Mouse (Mus musculus): ENCODE data around the gene Spink8.
"Not testable (repeated sequence)": the region's sequence is repeated elsewhere in the genome, so short reads cannot be mapped to it uniquely, and the experiment has no call there.

The Spink8 gene

DNA sequence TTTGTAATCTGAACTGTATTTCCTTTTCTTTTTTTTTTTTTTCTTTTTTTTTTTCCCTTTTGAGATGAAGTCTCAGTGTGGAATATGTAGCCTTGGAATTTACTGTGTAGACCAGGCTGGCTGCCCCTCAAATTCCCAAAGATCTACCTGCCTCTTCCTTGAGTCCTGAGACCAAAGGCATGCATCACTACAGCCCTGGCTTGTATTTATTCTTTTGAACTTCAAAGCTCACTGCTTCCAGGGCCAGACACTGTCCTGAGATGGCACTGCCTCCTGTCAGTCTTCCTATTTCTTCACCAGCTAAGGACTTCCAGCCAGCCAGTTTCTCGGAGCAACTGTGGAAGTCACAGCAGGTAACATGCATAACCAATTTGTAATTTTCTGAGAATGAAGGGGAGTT lies at the start of gene Spink8:
Spink8 (plus strand) TSS at position 301 of the 400 bp plus-strand sequence.
- no peak for ATAC-seq (ENCODE audit: insufficient number of reproducible peaks, low FRiP score, low TSS enrichment)

DNA sequence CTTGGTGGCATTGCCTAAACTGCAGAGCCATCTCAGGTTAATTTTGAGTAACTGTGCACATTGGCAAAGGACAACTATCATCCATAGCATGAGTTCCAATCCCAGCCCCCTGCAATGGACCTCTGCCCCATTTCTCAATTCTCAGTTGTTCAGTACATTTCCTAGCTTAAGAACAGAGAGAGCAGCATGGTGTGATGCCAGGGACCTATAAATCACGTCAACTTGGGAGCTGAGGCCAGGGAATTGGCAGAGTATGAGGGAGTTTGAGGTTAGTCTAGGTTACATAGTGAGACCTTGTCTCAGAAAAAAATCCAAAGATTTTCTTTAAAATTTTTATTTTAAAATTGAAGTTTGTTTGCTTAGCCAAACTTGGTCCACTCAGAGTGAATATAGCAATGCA lies 45.2 kb upstream of the Spink8 start:
- ATAC-seq (ENCODE audit: insufficient number of reproducible peaks, low FRiP score, low TSS enrichment), result not testable (repeated sequence)

DNA sequence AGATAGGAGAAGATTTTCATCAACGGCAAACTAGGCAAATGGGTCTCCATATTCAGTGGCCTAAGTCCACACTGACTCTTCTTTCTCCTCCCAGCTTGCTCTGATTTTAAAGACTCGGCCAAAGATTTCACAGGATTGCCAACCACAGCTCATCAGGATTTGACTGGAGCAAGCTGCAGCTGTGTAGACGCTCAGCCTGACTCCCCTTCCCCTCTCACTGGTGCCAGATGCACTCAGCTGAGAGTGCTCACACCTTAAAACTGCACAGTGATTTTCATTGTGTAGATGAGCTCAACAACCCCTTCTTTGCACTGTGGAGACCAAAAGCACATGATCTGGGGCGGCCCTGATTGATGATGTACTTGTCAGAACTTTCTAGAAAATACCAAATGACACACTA lies 21.5 kb upstream of the Spink8 start, which contains the start of gene Fbxw27:
Fbxw27 (minus strand) TSS at position 101 of the 400 bp plus-strand sequence.
- ATAC-seq (ENCODE audit: insufficient number of reproducible peaks, low FRiP score, low TSS enrichment), result not testable (repeated sequence)

DNA sequence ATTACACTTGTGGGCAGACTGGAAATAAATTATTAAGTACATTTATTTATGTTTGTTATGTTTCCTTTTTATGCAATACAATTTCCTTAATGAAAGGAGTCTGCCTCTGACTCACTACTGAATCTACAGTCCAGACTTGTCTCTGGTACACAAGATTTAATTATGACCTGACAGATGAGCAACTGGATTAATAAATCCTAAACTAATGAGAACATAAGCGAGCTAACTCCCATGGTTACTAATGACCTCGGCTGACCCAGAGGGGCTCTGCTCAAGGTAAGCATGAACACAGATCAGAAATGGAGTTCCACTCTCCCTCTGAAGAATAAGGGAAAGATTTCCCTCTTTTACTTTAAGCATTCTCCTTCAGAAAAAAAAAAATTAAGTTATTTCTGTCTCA lies 16.9 kb upstream of the Spink8 start:
- ATAC-seq (ENCODE audit: insufficient number of reproducible peaks, low FRiP score, low TSS enrichment), result no peak

DNA sequence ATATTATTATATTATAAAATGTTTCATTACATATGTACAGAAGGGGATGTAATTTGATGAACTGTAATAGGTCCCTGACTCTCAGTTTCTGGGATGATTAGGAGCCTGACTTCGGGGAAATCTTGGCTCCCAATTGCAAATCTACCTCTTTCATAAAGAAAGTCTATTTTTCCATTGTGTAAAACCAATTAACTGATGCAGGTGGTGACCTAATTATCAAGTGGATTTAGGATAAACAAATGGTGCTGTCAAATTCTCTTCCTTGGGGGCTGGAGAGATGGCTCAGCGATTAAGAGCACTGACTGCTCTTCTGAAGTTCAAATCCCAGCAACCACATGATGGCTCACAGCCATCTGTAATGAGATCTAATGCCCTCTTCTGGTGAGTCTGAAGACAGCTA lies 16.3 kb upstream of the Spink8 start:
- no peak for ATAC-seq (ENCODE audit: insufficient number of reproducible peaks, low FRiP score, low TSS enrichment)

DNA sequence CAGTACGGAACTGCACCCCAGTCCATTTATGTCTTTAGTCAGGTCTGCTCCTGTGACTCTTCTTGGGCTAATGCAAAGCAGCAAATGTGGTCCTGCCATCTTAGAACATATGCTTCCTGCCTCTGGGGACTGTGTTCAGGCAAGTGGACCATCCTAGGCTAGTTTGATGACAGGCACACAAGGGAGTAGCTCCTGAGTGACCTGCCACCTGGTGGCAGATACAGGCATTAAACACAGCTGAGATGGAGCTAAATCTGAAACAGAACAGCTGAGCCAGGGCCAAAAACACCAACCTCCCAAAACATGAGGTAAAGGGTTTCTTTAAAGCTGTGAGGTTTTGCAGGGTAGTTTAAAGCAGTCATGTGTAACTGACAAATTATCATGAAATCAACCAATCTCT lies 14.0 kb upstream of the Spink8 start:
- ATAC-seq (ENCODE audit: insufficient number of reproducible peaks, low FRiP score, low TSS enrichment), result no peak

DNA sequence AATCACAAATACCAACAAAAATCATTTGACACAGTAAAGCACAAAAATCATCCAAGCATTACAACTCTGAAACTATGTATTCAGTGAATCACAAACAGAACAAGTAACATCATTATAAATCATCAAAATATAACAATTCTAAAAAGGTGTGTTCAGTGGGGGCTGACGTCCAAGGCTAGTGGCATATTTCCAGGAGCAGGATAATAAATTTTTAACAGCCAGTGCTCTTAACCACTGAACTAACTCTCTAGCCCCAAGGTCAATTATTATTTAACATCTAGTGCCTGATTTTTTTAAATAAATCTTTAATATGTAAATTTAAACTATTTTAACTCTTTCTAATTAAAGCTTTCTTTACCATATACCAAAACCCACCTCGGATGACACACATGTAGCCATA lies 6.5 kb upstream of the Spink8 start:
- not testable (repeated sequence) for ATAC-seq (ENCODE audit: insufficient number of reproducible peaks, low FRiP score, low TSS enrichment)

DNA sequence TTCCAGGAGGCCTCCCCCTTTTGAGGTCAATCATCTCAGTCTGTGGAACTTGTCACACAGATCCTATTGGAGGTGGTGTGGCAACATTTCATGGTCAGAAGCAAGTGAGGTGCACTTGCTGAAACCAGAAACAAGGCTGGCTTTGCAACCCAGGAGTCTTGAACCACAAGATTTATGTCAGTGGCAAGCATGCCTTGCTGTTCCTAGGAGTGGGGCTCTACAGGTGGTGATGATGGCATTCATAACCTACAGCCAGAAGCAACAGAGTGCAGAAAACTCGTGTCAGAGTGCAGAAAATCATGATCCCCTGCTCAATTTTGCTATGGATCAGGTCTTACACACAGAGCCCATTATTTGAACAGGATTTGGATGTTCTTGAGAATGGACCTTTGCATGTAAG lies 5.8 kb upstream of the Spink8 start:
- ATAC-seq (ENCODE audit: insufficient number of reproducible peaks, low FRiP score, low TSS enrichment), result no peak

DNA sequence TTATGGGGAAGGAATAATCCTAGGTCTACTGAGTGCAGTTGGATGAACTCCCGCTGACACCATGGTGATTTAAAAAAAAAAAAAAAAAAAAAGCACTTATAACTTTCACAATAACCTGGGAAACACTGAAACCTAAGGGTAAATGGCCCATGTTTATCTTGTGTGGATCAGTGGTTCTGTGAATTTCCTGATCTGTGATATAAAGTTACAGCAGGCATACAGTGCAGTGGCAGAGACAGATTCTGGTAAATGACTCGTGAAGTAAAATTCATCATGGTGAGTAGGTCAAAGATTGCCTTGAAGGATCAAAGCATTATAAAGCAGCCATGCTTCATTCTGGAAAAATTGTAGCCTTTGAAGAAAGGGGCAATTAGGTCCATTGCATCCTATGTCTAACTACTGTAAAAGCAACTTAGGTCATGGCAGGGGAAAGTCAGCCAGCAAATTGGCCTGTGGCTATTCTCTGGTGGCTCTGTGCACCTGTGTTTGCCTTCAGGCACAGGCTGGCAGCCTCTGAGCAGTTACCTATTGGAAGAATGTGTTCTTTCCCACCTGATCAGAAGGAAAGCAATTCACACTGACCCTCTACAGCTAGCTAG lies 5.3 kb upstream of the Spink8 start:
- ATAC-seq (ENCODE audit: insufficient number of reproducible peaks, low FRiP score, low TSS enrichment), result no peak

DNA sequence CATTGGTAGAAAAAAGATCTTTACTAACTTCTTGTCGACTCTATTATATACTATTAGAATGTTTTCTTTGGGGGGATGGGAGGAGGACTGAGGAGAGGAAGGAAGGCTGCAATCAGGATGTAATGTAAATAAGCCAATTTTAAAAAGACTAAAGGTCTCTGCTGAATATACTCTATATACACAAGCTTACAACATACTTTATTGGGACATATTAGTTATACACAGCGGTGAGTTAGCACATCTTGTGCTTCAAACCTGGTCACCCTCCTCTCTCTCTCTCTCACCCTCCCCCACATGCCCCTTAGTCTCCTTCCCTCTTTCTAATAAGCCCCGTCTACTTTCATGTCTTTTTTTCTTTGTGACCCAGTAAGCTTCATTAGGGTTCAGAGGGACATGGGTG lies 4.2 kb upstream of the Spink8 start:
- ATAC-seq (ENCODE audit: insufficient number of reproducible peaks, low FRiP score, low TSS enrichment), result no peak

DNA sequence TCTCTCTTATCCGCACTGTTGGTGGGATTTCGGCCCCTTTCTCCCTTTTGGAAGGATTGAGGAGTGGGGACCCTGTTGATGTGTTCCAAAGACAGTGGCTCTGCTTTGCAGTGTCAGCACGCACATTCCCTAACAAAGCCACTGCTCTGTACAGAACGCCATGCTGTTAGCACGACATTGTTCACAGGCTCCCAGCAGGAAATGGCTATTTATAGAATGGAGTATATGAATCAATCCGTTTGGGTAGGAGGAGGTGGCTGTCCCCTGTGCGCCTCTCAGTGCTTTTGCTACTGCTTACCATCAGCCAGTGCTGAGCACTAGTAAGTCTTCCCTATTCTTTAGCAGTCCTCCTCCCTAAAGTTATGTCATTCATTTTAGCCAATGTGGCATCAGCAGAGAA lies 1.3 kb downstream of the Spink8 start:
- ATAC-seq (ENCODE audit: insufficient number of reproducible peaks, low FRiP score, low TSS enrichment), result no peak

DNA sequence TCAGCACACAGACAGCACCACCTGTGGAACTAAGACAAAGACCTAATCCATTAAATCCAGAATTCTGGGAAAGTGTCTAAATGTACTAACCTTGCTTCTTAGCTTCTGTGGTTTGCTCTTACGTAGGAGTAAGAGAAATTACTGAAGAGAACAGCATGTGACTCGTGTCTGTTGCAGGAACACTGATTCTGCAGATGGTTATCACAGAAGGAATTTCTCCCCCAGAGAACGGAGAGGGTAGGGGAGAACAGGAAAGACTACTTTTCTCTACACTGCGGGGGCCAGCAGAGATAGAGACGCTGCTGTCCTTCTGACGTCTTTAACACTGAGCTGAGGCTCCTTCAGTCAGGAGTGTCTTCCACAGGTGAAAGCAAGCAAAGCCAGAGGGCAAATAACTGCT lies 4.3 kb downstream of the Spink8 start:
- ATAC-seq (ENCODE audit: insufficient number of reproducible peaks, low FRiP score, low TSS enrichment), result no peak

DNA sequence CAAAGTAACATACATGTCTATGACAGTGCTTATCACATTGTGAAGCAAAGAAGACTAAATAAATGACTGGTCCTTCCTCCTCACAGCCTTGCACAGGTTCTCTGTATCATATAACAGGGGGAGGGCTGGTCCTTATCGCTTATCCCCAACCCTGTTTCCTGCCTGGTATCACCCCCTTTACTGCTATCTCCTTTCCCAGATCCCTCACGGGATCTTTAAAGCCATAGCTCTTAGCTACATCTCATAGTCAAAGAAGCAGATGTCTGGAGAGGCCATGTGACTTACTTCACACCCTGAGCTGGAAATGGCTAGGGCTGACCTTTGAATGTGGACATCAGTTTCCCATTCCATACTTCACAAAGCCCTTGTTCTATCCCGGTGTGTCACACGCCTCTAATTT lies 13.7 kb downstream of the Spink8 start:
- no peak for ATAC-seq (ENCODE audit: insufficient number of reproducible peaks, low FRiP score, low TSS enrichment)

DNA sequence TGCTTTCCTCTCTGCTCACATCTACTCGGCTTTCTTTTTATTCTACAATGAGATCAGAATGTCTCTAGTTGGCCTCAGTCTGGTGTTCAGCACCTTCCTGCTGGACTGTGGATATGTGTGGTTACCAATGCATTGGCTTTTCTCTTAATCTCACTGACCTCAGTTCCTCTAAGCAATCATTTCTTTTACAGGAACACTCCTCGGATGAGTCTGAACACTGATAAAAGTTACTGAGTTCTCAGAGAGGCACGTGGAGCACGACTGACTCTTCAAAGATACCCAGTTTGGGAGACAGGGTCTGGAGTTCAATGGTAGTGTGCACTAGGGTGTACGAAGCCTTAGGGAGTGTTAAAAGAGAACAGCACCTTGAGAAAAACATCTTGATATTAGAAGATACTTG lies 14.1 kb downstream of the Spink8 start:
- no peak for ATAC-seq (ENCODE audit: insufficient number of reproducible peaks, low FRiP score, low TSS enrichment)

DNA sequence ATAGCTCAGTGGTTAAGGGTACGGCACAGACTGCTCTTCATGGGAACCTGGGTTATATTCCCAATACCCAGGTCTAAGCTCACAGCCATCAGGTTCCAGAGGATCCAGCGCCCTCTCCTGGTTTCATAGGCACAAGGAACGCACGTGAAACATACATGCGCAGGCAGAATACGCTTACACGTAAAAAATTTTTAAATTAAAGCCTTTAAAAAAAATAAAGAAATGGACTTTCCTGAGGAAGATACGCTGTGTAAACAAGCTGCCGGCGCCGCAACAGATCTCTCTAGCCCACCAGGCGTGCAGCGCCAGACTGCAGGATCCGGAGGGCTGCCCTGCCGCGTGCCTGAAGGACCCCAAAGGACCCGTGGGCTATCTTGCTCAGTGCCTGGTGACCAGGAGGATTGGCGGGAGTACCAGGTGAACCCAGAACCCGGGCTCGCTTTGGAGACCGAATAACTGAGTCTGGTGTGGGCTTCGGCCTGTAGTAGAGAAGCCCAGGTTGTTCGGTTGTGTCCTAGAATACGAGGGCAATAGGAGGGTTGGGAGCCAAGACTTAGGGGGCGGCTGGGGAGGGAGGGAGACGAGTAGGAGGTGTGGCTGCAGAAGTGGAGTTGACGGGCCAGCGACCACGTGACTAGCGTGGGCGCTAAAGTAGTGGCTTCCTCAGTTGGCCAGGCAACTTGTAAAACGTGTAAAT lies 20.5 kb downstream of the Spink8 start, which contains the start of gene Nme6:
Nme6 (plus strand) TSS at position 359 of the 697 bp plus-strand sequence.
- ATAC-seq (ENCODE audit: insufficient number of reproducible peaks, low FRiP score, low TSS enrichment), result peak; percentile 90

DNA sequence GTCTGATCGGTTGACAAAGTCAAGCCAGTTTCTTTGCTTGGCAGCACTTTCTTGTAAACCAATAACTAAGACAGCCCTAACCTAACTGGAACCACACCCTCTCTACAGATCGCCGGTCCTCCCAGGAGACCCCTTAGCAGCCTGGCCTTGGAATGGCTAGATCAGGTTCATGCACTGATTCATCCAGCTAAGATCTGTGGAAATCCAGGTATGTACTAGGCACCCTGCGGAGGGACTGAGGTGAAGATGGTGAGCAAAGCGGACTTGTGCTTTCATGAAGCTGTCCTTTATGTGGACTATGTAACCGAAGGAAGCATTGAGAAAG lies 21.0 kb downstream of the Spink8 start:
- ATAC-seq (ENCODE audit: insufficient number of reproducible peaks, low FRiP score, low TSS enrichment), result no peak

DNA sequence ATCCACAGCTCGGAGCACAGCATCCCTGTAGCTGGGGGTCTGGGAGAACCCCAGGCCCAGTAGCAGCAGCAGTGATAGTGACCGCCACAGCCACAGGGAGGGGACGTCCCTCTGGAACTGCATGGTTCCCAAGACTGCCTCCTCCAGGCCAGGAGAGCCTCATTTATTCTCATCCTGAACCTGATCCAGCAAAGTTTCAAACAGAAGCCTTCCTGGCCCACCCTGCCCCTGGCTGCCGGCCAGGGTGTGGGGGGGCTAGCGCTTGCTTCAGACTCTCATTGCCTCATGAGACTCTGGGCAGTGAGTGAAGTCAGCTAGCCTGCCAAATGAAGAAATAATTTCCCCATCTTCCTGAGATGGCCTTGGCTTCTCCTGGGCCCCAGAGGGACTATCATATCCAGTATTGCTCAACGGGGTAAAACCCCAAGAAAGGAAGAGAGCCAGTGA lies 37.3 kb downstream of the Spink8 start, which contains the start of gene Camp:
Camp (minus strand) TSS at position 306 of the 447 bp plus-strand sequence.
- ATAC-seq (ENCODE audit: insufficient number of reproducible peaks, low FRiP score, low TSS enrichment), result no peak

DNA sequence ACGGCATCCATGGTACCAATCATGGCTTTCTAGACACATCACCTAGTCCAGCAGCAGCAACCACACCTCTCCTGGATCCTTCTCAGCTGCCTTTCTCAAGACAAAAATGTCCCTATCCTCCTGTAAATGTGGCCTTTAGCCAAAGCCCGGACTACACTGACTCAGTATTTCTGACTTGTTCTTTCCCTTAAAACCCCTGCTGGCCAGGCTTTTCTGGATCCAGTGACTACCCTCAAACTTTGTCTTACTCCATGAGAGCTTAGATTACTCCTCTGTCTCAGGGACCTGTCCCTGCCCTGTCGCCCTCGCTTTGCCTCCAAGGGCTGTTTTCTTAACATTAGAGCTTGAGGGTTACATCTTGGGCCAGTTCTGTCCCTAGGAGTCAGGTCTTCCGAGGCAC lies 38.0 kb downstream of the Spink8 start:
- ATAC-seq (ENCODE audit: insufficient number of reproducible peaks, low FRiP score, low TSS enrichment), result no peak

DNA sequence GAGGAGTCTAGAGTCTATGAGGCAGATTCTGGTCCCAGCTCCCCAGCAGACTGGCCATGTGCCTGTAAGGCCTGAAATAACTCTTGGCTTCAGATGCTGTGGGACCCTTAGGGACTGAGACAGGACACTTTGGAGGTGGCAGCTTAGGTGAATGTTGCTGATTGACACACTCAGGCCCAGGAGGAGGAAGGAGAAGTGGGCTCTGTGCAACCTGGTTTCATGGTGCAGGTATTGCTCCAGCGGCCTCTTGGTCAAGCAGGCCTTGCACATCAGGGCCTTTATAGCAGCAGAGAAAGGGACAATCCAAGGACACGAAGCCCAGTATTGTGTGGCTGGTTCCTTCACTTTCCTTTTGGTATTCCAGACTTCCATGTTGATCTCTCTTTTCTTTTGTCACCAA lies 42.3 kb downstream of the Spink8 start:
- no peak for ATAC-seq (ENCODE audit: insufficient number of reproducible peaks, low FRiP score, low TSS enrichment)

DNA sequence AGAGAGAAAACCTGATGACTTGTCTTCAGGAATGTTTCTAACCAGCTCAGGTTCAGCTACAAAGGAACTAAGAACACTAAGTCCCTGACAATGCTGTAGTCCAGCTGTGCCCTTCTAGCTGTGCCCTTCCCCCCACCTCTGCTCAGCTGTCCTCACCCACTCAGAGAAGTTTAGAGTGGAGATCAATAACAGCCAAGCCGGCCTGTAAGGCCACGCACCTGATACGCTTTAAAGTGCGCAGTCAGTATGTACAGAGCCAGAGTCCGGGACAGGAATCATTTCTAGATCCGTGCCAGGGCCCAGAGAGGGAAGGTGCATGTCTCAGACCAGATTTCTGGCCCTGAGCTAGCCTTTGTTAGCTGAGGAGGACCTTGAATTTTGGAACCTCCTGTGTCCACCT lies 43.9 kb downstream of the Spink8 start:
- no peak for ATAC-seq (ENCODE audit: insufficient number of reproducible peaks, low FRiP score, low TSS enrichment)

DNA sequence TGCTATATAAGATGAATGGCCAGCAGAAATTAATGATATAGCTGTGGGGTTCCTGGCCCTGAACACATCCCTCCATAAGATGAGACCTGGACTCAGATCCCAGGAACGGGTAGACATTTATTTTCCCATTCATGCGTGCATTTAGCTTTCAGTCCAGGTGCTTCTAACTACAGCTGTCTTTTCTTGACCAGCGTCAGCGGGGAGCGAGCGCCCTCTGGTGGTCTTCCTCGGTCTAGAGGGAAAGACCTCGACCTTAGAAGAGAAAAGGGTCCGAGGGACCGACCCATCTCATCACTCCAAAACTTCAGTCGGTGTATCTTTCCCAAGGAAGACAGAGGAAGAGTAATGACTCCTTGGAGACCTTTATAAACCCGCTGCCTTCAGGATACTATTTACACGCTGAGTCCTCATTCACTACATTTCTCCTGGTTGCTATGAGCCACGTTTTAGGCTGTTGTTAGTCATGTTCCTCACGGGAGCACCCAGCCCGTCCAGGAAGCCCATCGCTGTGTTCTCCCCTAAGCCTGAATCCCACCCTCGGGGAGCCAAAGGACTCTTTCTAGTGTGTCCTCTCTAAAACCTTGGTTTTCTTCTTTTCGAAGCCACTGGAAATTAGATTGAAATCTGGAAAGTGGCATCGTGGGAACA lies 50.4 kb downstream of the Spink8 start:
- peak; percentile 49; the same call in 1 of the 2 replicates for ATAC-seq (ENCODE audit: insufficient number of reproducible peaks, low FRiP score, low TSS enrichment)

DNA sequence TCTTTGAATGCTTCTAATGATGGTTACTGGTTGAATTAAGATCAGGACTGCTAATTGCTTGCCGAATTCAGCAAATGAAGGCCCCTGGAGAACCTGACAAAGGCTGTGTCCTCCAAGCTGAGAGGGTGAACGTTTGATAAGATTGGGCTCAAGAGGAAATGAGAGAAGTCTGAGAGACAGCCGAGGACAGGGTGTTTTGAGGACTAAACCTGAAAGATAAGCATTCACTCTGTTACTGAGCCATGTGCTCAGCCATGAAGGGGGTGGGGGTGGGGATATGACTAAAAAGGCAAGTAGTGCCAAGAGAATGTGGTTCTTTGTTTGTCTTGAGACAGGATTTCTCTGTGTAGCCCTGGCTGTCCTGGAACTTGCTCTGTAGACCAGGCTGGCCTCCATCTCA lies 51.0 kb downstream of the Spink8 start:
- no peak for ATAC-seq (ENCODE audit: insufficient number of reproducible peaks, low FRiP score, low TSS enrichment)
